Mouse (Mus musculus) cortical plate, adult 2 months (tissue): ENCODE data around the gene Pgm5.

Experiments used
- CTCF ChIP-seq: fragments of 200-500 bp; IDR thresholded peaks from 2 replicates; pipeline ENCODE4 v1.5.1; 2011; ENCODE audit warnings: mild to moderate bottlenecking, control low read depth, low read length; ENCODE audit not compliant: insufficient read depth; ENCODE audit errors: extremely low read depth
- POLR2A ChIP-seq: fragments of 200-500 bp; IDR thresholded peaks from 2 replicates; pipeline ENCODE4 v1.6.1; 2011; ENCODE audit warnings: mild to moderate bottlenecking, low read length, control low read depth; ENCODE audit not compliant: insufficient read depth; ENCODE audit errors: extremely low read depth

GRCm38 (mm10) chr19:24636616-24637015 lies 225.0 kb downstream of the Pgm5 start:
- no peak for TF ChIP-seq POLR2A
- TF ChIP-seq CTCF = no peak
